Mouse (Mus musculus): ENCODE results near the gene Hist1h4i. TPM values are rescaled to one million over a fixed set of nuclear protein-coding genes. Genes with fewer than 3 reads are reported as not detected.
A peak's percentile ranks its signal among the peaks of the same experiment; 100 is the strongest.
"Not testable (repeated sequence)": the region's sequence is repeated elsewhere in the genome, so short reads cannot be mapped to it uniquely, and the experiment has no call there.

Gene Hist1h4i
- polyA plus RNA-seq, 1 experiment from 2014 or later = 39.3 TPM

GRCm38 (mm10) chr13:22049041-22049440, 7.9 kb upstream of the Hist1h4i start:
- WGBS = 70% methylated on average over 2 of the region's 2 CpGs
- no peak overlapping the region for H3K4me3 ChIP-seq (ENCODE audit: low read depth, low read length)
- H3K9ac ChIP-seq (ENCODE audit: low read depth, low read length) = no peak overlapping the region
- no peaks in the 10 kb centered on the region for H3K27me3 ChIP-seq (replicated peaks; ENCODE audit: control insufficient read depth, insufficient read depth, low read length)
- no peak for DNase-seq (ENCODE audit: low spot score)
- H3K36me3 ChIP-seq (ENCODE audit: control insufficient read depth, insufficient read depth, low read length) = no peaks in the 10 kb centered on the region
- no peak for ATAC-seq (replicated peaks; ENCODE audit: low FRiP score)
- H3K9me3 ChIP-seq (ENCODE audit: control insufficient read depth, low read length) = no peaks in the 10 kb centered on the region
- H3K27ac ChIP-seq (ENCODE audit: low read depth, low read length) = no peak overlapping the region
- no peak overlapping the region for H3K4me2 ChIP-seq
- H3K4me1 ChIP-seq (replicated peaks; ENCODE audit: control insufficient read depth, insufficient read depth, low read length) = peaks cover 5% of the 10 kb centered on the region

GRCm38 (mm10) chr13:22045311-22045710, 4.1 kb upstream of the Hist1h4i start:
- Histone ChIP-seq H3K4me3 (ENCODE audit: low read depth, low read length) (no peak overlapping the region), H3K27ac (ENCODE audit: low read depth, low read length) (no peak overlapping the region), H3K4me2 (no peak overlapping the region), H3K36me3 (ENCODE audit: control insufficient read depth, insufficient read depth, low read length) (no peaks in the 10 kb centered on the region), H3K9me3 (ENCODE audit: control insufficient read depth, low read length) (no peaks in the 10 kb centered on the region), H3K4me1 (replicated peaks; ENCODE audit: control insufficient read depth, insufficient read depth, low read length) (peaks cover 8% of the 10 kb centered on the region), H3K9ac (ENCODE audit: low read depth, low read length) (no peak overlapping the region), H3K27me3 (replicated peaks; ENCODE audit: control insufficient read depth, insufficient read depth, low read length) (no peaks in the 10 kb centered on the region)
- WGBS = 27% methylated on average over 2 of the region's 2 CpGs
- DNase-seq (ENCODE audit: low spot score) (no peak), ATAC-seq (replicated peaks; ENCODE audit: low FRiP score) (no peak)

- no peaks in the 10 kb centered on the region for H3K27me3 ChIP-seq (replicated peaks; ENCODE audit: control insufficient read depth, insufficient read depth, low read length)
- H3K4me3 ChIP-seq (ENCODE audit: low read depth, low read length) = peak overlapping the region; percentile 40
- ATAC-seq (replicated peaks; ENCODE audit: low FRiP score) (no peak), DNase-seq (ENCODE audit: low spot score) (no peak)
- no peaks in the 10 kb centered on the region for H3K9me3 ChIP-seq (ENCODE audit: control insufficient read depth, low read length)
- H3K36me3 ChIP-seq (ENCODE audit: control insufficient read depth, insufficient read depth, low read length) = no peaks in the 10 kb centered on the region
- peak overlapping the region; percentile 92 for H3K27ac ChIP-seq (ENCODE audit: low read depth, low read length)
- H3K9ac ChIP-seq (ENCODE audit: low read depth, low read length) = peak overlapping the region; percentile 47
- H3K4me2 ChIP-seq = peak overlapping the region; percentile 64
- peaks cover 8% of the 10 kb centered on the region for H3K4me1 ChIP-seq (replicated peaks; ENCODE audit: control insufficient read depth, insufficient read depth, low read length)
- 91% methylated on average over 6 of the region's 6 CpGs for WGBS
These were observed 3.4 kb upstream of the Hist1h4i start for GRCm38 (mm10) chr13:22044432-22045155.

- peak; percentile 13 for ATAC-seq (replicated peaks; ENCODE audit: low FRiP score)
- 1% methylated on average over 9 of the region's 14 CpGs for WGBS
- peak; percentile 52 for DNase-seq (ENCODE audit: low spot score)
These were observed 2.6 kb upstream of the Hist1h4i start for GRCm38 (mm10) chr13:22043503-22044431.

GRCm38 (mm10) chr13:22042568-22043502, 1.7 kb upstream of the Hist1h4i start, which contains the start of the genes Hist1h2ag and Hist1h2bj:
Gene Hist1h2ag, minus strand, starts transcription at chr13:22042944.
Gene Hist1h2bj, plus strand, starts transcription at chr13:22043214.
- Histone ChIP-seq H3K27ac (ENCODE audit: low read depth, low read length) (peak within 1 kb of the TSS; percentile 99), H3K4me2 (peak within 1 kb of the TSS; percentile 71), H3K4me1 (replicated peaks; ENCODE audit: control insufficient read depth, insufficient read depth, low read length) (peaks cover 10% of the 10 kb centered on the region), H3K4me3 (ENCODE audit: low read depth, low read length) (peak within 1 kb of the TSS; percentile 46), H3K9ac (ENCODE audit: low read depth, low read length) (peak within 1 kb of the TSS; percentile 80)
- not testable (repeated sequence) for H3K27me3 ChIP-seq (replicated peaks; ENCODE audit: control insufficient read depth, insufficient read depth, low read length); H3K9me3 ChIP-seq (ENCODE audit: control insufficient read depth, low read length); H3K36me3 ChIP-seq (ENCODE audit: control insufficient read depth, insufficient read depth, low read length)
- under 1% methylated on average over 40 of the region's 80 CpGs for WGBS
- DNase-seq (ENCODE audit: low spot score) (peak; percentile 80), ATAC-seq (replicated peaks; ENCODE audit: low FRiP score) (peak; percentile 81)

More at GRCm38 (mm10) chr13:22043503-22044431, 2.6 kb upstream of the Hist1h4i start:
- Histone ChIP-seq H3K4me3 (ENCODE audit: low read depth, low read length) (peak overlapping the region; percentile 40), H3K4me1 (replicated peaks; ENCODE audit: control insufficient read depth, insufficient read depth, low read length) (peaks cover 8% of the 10 kb centered on the region), H3K27me3 (replicated peaks; ENCODE audit: control insufficient read depth, insufficient read depth, low read length) (no peaks in the 10 kb centered on the region), H3K9ac (ENCODE audit: low read depth, low read length) (peak overlapping the region; percentile 60), H3K9me3 (ENCODE audit: control insufficient read depth, low read length) (no peaks in the 10 kb centered on the region), H3K36me3 (ENCODE audit: control insufficient read depth, insufficient read depth, low read length) (no peaks in the 10 kb centered on the region), H3K27ac (ENCODE audit: low read depth, low read length) (peak overlapping the region; percentile 92), H3K4me2 (peak overlapping the region; percentile 64)

GRCm38 (mm10) chr13:22041651-22042567, 747 bp upstream of the Hist1h4i start:
- H3K4me1 ChIP-seq (replicated peaks; ENCODE audit: control insufficient read depth, insufficient read depth, low read length) = peaks cover 17% of the 10 kb centered on the region
- no peaks in the 10 kb centered on the region for H3K36me3 ChIP-seq (ENCODE audit: control insufficient read depth, insufficient read depth, low read length)
- 5% methylated on average over 13 of the region's 13 CpGs for WGBS

GRCm38 (mm10) chr13:22040464-22041141, 559 bp downstream of the Hist1h4i start:
- Histone ChIP-seq H3K9me3 (ENCODE audit: control insufficient read depth, low read length) (no peaks in the 10 kb centered on the region), H3K9ac (ENCODE audit: low read depth, low read length) (peak overlapping the region; percentile 73), H3K36me3 (ENCODE audit: control insufficient read depth, insufficient read depth, low read length) (no peaks in the 10 kb centered on the region), H3K4me2 (peak overlapping the region; percentile 71), H3K27ac (ENCODE audit: low read depth, low read length) (peak overlapping the region; percentile 99), H3K4me1 (replicated peaks; ENCODE audit: control insufficient read depth, insufficient read depth, low read length) (peaks cover 22% of the 10 kb centered on the region), H3K4me3 (ENCODE audit: low read depth, low read length) (peak overlapping the region; percentile 40), H3K27me3 (replicated peaks; ENCODE audit: control insufficient read depth, insufficient read depth, low read length) (no peaks in the 10 kb centered on the region)
- DNase-seq (ENCODE audit: low spot score) (peak; percentile 68), ATAC-seq (replicated peaks; ENCODE audit: low FRiP score) (peak; percentile 49)
- under 1% methylated on average over 17 of the region's 24 CpGs for WGBS

More at GRCm38 (mm10) chr13:22041651-22042567, 747 bp upstream of the Hist1h4i start:
- Histone ChIP-seq H3K9me3 (ENCODE audit: control insufficient read depth, low read length) (no peaks in the 10 kb centered on the region), H3K27me3 (replicated peaks; ENCODE audit: control insufficient read depth, insufficient read depth, low read length) (no peaks in the 10 kb centered on the region), H3K27ac (ENCODE audit: low read depth, low read length) (peak overlapping the region; percentile 99), H3K4me3 (ENCODE audit: low read depth, low read length) (peak overlapping the region; percentile 46), H3K4me2 (peak overlapping the region; percentile 71), H3K9ac (ENCODE audit: low read depth, low read length) (peak overlapping the region; percentile 80)
- ATAC-seq (replicated peaks; ENCODE audit: low FRiP score) (no peak), DNase-seq (ENCODE audit: low spot score) (peak; percentile 51)
